Mouse (Mus musculus): ENCODE data around the gene Catsper4.

DNA sequence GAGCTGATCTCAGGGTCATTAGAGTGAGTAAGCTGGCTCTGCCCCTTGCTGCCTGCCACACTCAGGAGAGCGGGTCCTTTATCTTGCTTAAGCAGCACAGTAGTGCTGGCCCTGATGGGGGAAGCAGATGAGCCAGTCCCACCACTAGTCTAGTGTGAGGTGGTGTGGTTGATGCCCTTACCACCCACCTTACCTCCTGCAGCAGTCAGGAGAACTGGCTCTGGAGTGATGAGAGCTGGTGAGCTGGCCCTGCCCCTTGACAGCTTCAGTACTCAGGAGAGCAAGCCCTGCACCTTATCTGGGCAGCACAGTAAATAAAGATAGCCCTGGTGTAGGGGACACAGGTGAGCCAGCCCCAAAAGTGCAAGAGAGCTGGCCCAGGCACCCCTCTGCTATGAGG, 46.1 kb downstream of the Catsper4 start:
- TF ChIP-seq GATA1 (IDR thresholded peaks at IDR 0.05; ENCODE audit: borderline replicate concordance, low read length), result no peak
- TF ChIP-seq FLI1 (IDR thresholded peaks at IDR 0.05; ENCODE audit: low read length), result no peak

Data from megakaryocyte, embryonic 14.5 days (primary cell).